Mouse (Mus musculus) ES-E14 (cell line): Measurements from ENCODE around the gene Cnot11. TPM values are rescaled to one million over a fixed set of nuclear protein-coding genes. Genes with fewer than 3 reads are reported as not detected.

Experiments used
- DNase-seq: peaks from one replicate; pipeline ENCODE4 v3.0.0-alpha.2; 2013; ENCODE audit warnings: low read depth, low spot score
- H3K27ac ChIP-seq: 2 replicates; pipeline ENCODE4 v1.5.1; 2012; ENCODE audit warnings: low read depth, mild to moderate bottlenecking, low read length, moderate library complexity, mixed read lengths; ENCODE audit not compliant: poor library complexity, insufficient read depth, severe bottlenecking
- H3K36me3 ChIP-seq: 2 replicates; pipeline ENCODE4 v1.6.1; 2012; ENCODE audit warnings: mild to moderate bottlenecking, low read length, moderate library complexity, mixed read lengths; ENCODE audit not compliant: control insufficient read depth, poor library complexity, insufficient read depth, severe bottlenecking
- H3K4me1 ChIP-seq, 2 experiments: fragments of 150-350 bp in 1 of 2; sonication (generic) in 1 of 2; 2 replicates each; pipeline ENCODE4 v1.6.1; 2012; ENCODE audit warnings: low read length in 2 of 2, mild to moderate bottlenecking in 1 of 2, mixed read lengths in 1 of 2; ENCODE audit not compliant: control insufficient read depth in 2 of 2, insufficient read depth in 2 of 2, poor library complexity in 1 of 2
- H3K4me3 ChIP-seq, 2 experiments: fragments of 150-350 bp in 1 of 2; sonication (generic) in 1 of 2; 2 replicates each; pipeline ENCODE4 v1.5.1; 2012; ENCODE audit warnings: low read length in 2 of 2, low read depth in 1 of 2, mild to moderate bottlenecking in 1 of 2, mixed read lengths in 1 of 2; ENCODE audit not compliant: insufficient read depth in 1 of 2, poor library complexity in 1 of 2, severe bottlenecking in 1 of 2
- H3K9ac ChIP-seq: 2 replicates; pipeline ENCODE4 v1.6.1; 2012; ENCODE audit warnings: low read depth, mild to moderate bottlenecking, low read length, mixed read lengths; ENCODE audit not compliant: poor library complexity, insufficient read depth, severe bottlenecking
- H3K9me3 ChIP-seq: fragments of 150-350 bp; sonication (generic); 2 replicates; pipeline ENCODE4 v1.6.1; 2012; ENCODE audit warnings: low read depth, mild to moderate bottlenecking, low read length; ENCODE audit not compliant: control insufficient read depth, insufficient read depth
- CHD2 ChIP-seq: IDR thresholded peaks from 2 replicates; pipeline ENCODE4 v1.6.1; 2014; ENCODE audit warnings: mild to moderate bottlenecking, low read depth, low read length, inconsistent platforms
- HCFC1 ChIP-seq: IDR thresholded peaks from 2 replicates; pipeline ENCODE4 v1.6.1; 2012; ENCODE audit warnings: low read length, inconsistent platforms, borderline replicate concordance; ENCODE audit not compliant: insufficient read depth
- MAFK ChIP-seq: IDR thresholded peaks from 2 replicates; pipeline ENCODE4 v1.6.1; 2014; ENCODE audit warnings: mild to moderate bottlenecking, low read depth, low read length, inconsistent platforms; ENCODE audit not compliant: insufficient read depth
- ZC3H11A ChIP-seq: IDR thresholded peaks from 2 replicates; pipeline ENCODE4 v1.6.1; 2012; ENCODE audit warnings: low read depth, mild to moderate bottlenecking, inconsistent platforms, low read length, borderline replicate concordance
- ZNF384 ChIP-seq: IDR thresholded peaks from 2 replicates; pipeline ENCODE4 v1.6.1; 2012; ENCODE audit warnings: low read depth, low read length, inconsistent platforms
- in situ Hi-C, 2 experiments: fragments of 600-800 bp; cut with MboI; formaldehyde crosslinking; loops; one replicate each; pipeline ENCODE4 v1.15.1; 2025; ENCODE audit warnings: low sequenced_read_pairs in 2 of 2, inconsistent platforms in 1 of 2; ENCODE audit not compliant: unreplicated experiment in 2 of 2
- total RNA-seq: library from RNA; depleted of rRNA; stranded (reverse); fragments of 300-350 nt; gene quantifications from 2 replicates; pipeline ENCODE4 v1.2.3, GENCODE M21; 2012; rRNA removed

Cnot11 gene
- total RNA-seq, result 17.8 and 21.7 TPM in 2 replicates

DNA sequence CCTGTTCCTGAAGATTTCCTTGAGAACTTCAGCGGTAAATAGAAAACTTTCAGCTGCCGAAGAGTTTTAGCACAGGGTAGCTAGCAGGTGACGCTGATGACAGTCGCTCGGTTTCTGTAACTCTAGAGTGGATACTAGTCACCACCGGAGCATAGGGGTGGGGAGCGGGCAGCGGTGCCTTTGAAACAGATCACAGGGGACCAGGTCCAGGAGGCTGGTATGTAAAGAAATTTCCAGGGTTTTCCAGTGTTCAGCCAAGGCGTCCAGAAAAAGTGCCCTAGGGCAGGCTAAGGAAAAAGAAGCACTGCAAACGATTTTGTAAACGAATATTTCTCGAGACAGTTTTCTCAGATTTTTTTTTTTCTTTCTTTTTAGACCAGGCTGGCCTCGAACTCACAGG, at the start of gene Cnot11:
Gene Cnot11 (plus strand): TSS at position 162 of the 400 bp plus-strand sequence.
- in situ Hi-C loops, result no loop called here
- DNase-seq, result no peak
- peak within 1 kb of the TSS; percentile 95 for H3K9ac ChIP-seq
- TF ChIP-seq CHD2 (no peak), MAFK (no peak), ZC3H11A (no peak), ZNF384 (no peak), HCFC1 (no peak)
- H3K9me3 ChIP-seq, result no peaks in the 10 kb centered on the region
- peak within 1 kb of the TSS; percentile 97 to 99 for H3K4me3 ChIP-seq
- H3K4me1 ChIP-seq, result peaks cover 4 to 16% of the 10 kb centered on the region in 2 experiments; a peak in 3 of 4 replicates
- H3K36me3 ChIP-seq, result peaks cover 11% of the 10 kb centered on the region
- H3K27ac ChIP-seq, result peak within 1 kb of the TSS; percentile 45

- Histone ChIP-seq H3K36me3 (no peaks in the 10 kb centered on the region), H3K9ac (no peak overlapping the region), H3K27ac (no peak overlapping the region), H3K9me3 (no peaks in the 10 kb centered on the region), H3K4me3 (no peak overlapping the region), H3K4me1 (no peaks in the 10 kb centered on the region)
- no peak for TF ChIP-seq ZC3H11A
- in situ Hi-C loops, result no loop called here
- DNase-seq, result no peak
Observed at GRCm38 (mm10) chr1:39487370-39487769, 47.4 kb upstream of the Cnot11 start.

DNA sequence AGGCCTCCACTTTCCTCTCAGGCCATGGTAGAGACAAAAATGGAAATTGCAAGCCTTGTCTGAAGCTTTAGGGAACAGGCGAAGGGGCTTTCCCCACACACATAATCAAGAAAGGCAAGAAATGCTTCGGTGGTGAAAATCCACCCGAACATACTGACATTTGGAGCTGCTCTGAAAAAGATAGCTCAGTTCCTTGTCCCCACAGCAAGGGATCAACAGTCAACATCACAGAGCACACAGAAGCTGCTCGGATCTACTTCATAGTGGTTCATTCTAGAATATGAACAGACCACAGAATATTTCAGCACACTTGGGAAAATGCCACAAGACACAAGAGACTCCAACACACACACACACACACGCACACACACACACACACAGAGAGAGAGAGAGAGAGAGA, 41.6 kb upstream of the Cnot11 start:
- Histone ChIP-seq H3K36me3 (no peaks in the 10 kb centered on the region), H3K4me1 (no peaks in the 10 kb centered on the region), H3K9ac (no peak overlapping the region), H3K27ac (no peak overlapping the region), H3K4me3 (no peak overlapping the region), H3K9me3 (no peaks in the 10 kb centered on the region)
- no peak for DNase-seq
- in situ Hi-C loops, result no loop called here
- TF ChIP-seq MAFK (no peak), HCFC1 (no peak), CHD2 (no peak), ZNF384 (no peak), ZC3H11A (no peak)

GRCm38 (mm10) chr1:39493664-39494063, 41.1 kb upstream of the Cnot11 start:
- Histone ChIP-seq H3K36me3 (no peaks in the 10 kb centered on the region), H3K4me3 (no peak overlapping the region), H3K9ac (no peak overlapping the region), H3K9me3 (no peaks in the 10 kb centered on the region), H3K4me1 (no peaks in the 10 kb centered on the region), H3K27ac (no peak overlapping the region)
- no peak for DNase-seq
- TF ChIP-seq CHD2, result no peak
- TF ChIP-seq HCFC1, result no peak
- TF ChIP-seq ZNF384, result no peak
- TF ChIP-seq MAFK, result no peak
- in situ Hi-C loops, result no loop called here

DNA sequence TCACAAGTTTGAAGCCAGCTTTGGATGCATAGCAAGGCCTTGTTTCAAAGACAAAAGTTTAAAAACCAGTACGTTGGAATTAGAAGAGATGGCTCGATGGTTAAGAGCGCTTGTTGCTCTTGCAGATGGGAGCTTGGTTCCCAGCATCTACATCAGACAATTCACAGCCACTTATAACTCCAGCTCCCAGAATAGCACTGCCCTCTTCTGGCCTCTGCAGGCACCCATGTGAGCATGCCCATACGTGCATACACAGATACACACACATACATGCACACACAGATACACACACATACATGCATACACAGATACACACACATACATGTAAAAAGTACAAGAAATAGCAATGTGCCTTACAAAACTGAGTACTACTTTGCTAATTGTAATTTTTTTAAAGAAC, 37.8 kb upstream of the Cnot11 start:
- Histone ChIP-seq H3K27ac (no peak overlapping the region), H3K9ac (no peak overlapping the region), H3K36me3 (no peaks in the 10 kb centered on the region), H3K4me1 (no peaks in the 10 kb centered on the region), H3K9me3 (no peaks in the 10 kb centered on the region), H3K4me3 (no peak overlapping the region)
- in situ Hi-C loops, result no loop called here
- TF ChIP-seq ZNF384 (no peak), ZC3H11A (no peak), CHD2 (no peak), HCFC1 (no peak)
- no peak for DNase-seq
